ENCODE assay signal across 8 mouse cellular contexts in the genomic region with DNA sequence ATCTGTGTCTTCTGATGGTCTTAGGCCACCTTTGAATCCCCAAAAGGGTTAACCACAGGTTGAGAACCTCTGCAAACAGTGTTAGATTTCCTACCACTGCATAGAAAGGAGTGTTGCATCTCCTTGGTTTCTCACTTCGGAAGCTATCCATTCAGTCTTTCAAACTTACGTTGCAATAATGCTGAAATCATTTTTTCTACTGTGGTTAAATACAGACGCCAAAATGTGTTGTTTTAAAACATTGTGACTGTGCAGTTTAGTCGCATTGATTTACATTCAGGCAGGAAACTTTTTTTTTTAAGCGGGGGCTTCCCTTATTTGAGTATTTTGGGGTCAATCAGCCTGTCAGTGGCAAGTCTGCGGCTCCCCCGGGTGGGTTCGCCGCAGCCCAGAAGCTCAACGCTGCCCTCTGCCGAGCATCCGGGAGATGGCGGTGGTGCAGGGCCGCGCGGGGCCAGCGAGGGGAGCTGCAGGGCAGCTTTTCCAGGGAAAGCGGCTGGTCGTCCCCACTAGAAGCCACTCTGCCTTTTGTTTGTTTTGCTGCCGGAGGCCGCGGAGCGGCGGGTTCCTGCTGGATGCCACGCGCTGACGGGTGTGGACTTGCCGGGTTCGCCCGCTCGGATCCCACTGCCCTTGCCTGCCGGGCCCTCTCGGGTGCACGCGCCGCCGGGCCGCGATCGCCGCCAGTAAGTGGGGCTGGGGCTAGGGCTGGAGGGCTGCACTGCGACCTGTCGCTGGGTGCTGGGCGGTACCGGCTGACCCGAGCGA. TPM values are rescaled to one million over a fixed set of nuclear protein-coding genes. Genes with fewer than 3 reads are reported as not detected.
A peak's percentile ranks its signal among the peaks of the same experiment; 100 is the strongest.
DNase-seq lines count a peak whose midpoint lies in the region; ATAC-seq and TF ChIP-seq lines count a peak whose summit lies in the region.

No protein-coding gene starts in this region.

- H3K36me3 ChIP-seq in hindbrain, embryonic 12.5 days: 0 out of 2 replicates have a peak, but pooled peaks cover 5% of the 10 kb centered on the region

- TF ChIP-seq CTCF in Patski (IDR thresholded peaks at IDR 0.05): peak; percentile 100

- no peaks in the 10 kb centered on the region for H3K27me3 ChIP-seq in Patski
- no peaks in the 10 kb centered on the region for H3K27me3 ChIP-seq in hindbrain, embryonic 12.5 days

- peak; percentile 78 for ATAC-seq in Patski
- ATAC-seq in hindbrain, embryonic 12.5 days (ENCODE audit: low FRiP score): peak; percentile 83

- WGBS in hindbrain, embryonic 12.5 days: 3% methylated on average over 47 of the region's 47 CpGs

- no peaks in the 10 kb centered on the region for H3K9me3 ChIP-seq in hindbrain, embryonic 12.5 days (replicated peaks)

- POLR2A ChIA-PET in Patski (lab: Charles Lee): interaction anchor here (1.3 kb wide), 1 partner anchor 16 kb away, joined by 4 read pairs; no protein-coding TSS in a partner anchor

- peak overlapping the region; percentile 67 for H3K4me2 ChIP-seq in hindbrain, embryonic 12.5 days (replicated peaks)

- H3K9ac ChIP-seq in hindbrain, embryonic 12.5 days: peak overlapping the region; percentile 95

- peak overlapping the region; percentile 93 for H3K4me3 ChIP-seq in hindbrain, embryonic 12.5 days

- H3K27ac ChIP-seq in hindbrain, embryonic 12.5 days: peak overlapping the region; percentile 98

- no peak for DNase-seq in Patski (ENCODE audit: low read depth, low spot score)
- DNase-seq in cerebellum, postnatal 10 days: peak; percentile 97
- peak; percentile 82 to 90 for DNase-seq in frontal cortex, postnatal 10 days (ENCODE audit: low spot score in 2 of 2)
- DNase-seq in layer of hippocampus, postnatal 25 days (ENCODE audit: extremely low spot score in 1 of 2, low spot score in 1 of 2): peak; percentile 87 to 95
- peak; percentile 95 for DNase-seq in lung, postnatal 14 days
- DNase-seq in ovary, postnatal 36 days (ENCODE audit: low spot score): peak; percentile 94
- peak; percentile 94 for DNase-seq in thymus, postnatal 14 days

- in situ Hi-C loops in Patski (cut with MboI; ENCODE audit: low pct_unique_long_range_greater_than_20kb): no loop called here

- CTCF ChIA-PET in Patski (lab: Charles Lee): interaction anchor here (0.9 to 2.3 kb wide), 17 partner anchors 12 to 311 kb away, joined by 3 to 11 read pairs (median 4); a partner anchor contains a TSS

- peaks cover 24% of the 10 kb centered on the region for H3K4me1 ChIP-seq in hindbrain, embryonic 12.5 days

RNA-seq across cellular contexts. Expression of a gene that starts 4.0 kb away (rescaled TPM):
- 19.0 TPM for polyA plus RNA-seq in Patski (2021)
- polyA plus RNA-seq in hindbrain, embryonic 12.5 days (2016; fragmentation: Nextera tagmentation; extraction: Ambion mirVana): 38.1 and 40.0 TPM in 2 replicates
- 10 to 100 TPM; 22.6 to 27.0 TPM for total RNA-seq in layer of hippocampus, postnatal 25 days (2021)

RNA-seq across cellular contexts. Expression of a gene that starts 4.1 kb away (rescaled TPM):
- polyA plus RNA-seq in Patski (2021): 52.2 TPM
- polyA plus RNA-seq in hindbrain, embryonic 12.5 days (2016; fragmentation: Nextera tagmentation; extraction: Ambion mirVana): 42.0 and 43.1 TPM in 2 replicates
- total RNA-seq in layer of hippocampus, postnatal 25 days (2021): 100 to 1,000 TPM in 1 of 2 experiments, 10 to 100 TPM in 1; 96.4 to 102 TPM
